Mouse (Mus musculus) small intestine, adult 2 months (tissue): Measurements from ENCODE around the gene Prkci. TPM values are rescaled to one million over a fixed set of nuclear protein-coding genes. Genes with fewer than 3 reads are reported as not detected.

ENCODE experiments used
- H3K27ac ChIP-seq: fragments of 200-500 bp; 2 replicates; pipeline ENCODE4 v1.5.1; 2012; ENCODE audit warnings: low read depth, low read length, control low read depth, inconsistent platforms; ENCODE audit not compliant: insufficient read depth
- H3K27me3 ChIP-seq: fragments of 200-500 bp; 2 replicates; pipeline ENCODE4 v1.6.1; 2012; ENCODE audit warnings: mild to moderate bottlenecking, moderate library complexity, low read length, inconsistent platforms; ENCODE audit not compliant: control insufficient read depth, insufficient read depth
- H3K36me3 ChIP-seq: fragments of 200-500 bp; 2 replicates; pipeline ENCODE4 v1.6.1; 2012; ENCODE audit warnings: mild to moderate bottlenecking, low read length, control low read depth, inconsistent platforms; ENCODE audit not compliant: control insufficient read depth, insufficient read depth
- H3K4me1 ChIP-seq: fragments of 200-500 bp; 2 replicates; pipeline ENCODE4 v1.6.1; 2012; ENCODE audit warnings: low read length, inconsistent platforms, mixed read lengths; ENCODE audit not compliant: control insufficient read depth, insufficient read depth, insufficient read length
- H3K4me3 ChIP-seq: fragments of 200-500 bp; 2 replicates; pipeline ENCODE4 v1.5.1; 2012; ENCODE audit warnings: low read depth, mild to moderate bottlenecking, control low read depth, inconsistent platforms, low read length, moderate library complexity
- CTCF ChIP-seq: fragments of 200-500 bp; IDR thresholded peaks from 2 replicates; pipeline ENCODE4 v1.5.1; 2012; ENCODE audit warnings: low read depth, mild to moderate bottlenecking, control low read depth, inconsistent platforms, low read length, moderate library complexity, mixed read lengths; ENCODE audit not compliant: insufficient replicate concordance, insufficient read length; ENCODE audit errors: extremely low read depth
- POLR2A ChIP-seq: fragments of 200-500 bp; IDR thresholded peaks from 2 replicates; pipeline ENCODE4 v1.6.1; 2012; ENCODE audit warnings: low read depth, mild to moderate bottlenecking, control low read depth, inconsistent platforms, low read length, moderate library complexity
- WGBS: fragments of 180-500 bp; shearing (Covaris S2); methylation state at CpG from one replicate; pipeline ENCODE4 v1.1.7; 2018; 5-methylcytosine and 5-hydroxymethylcytosine counted together
- polyA plus RNA-seq: library from polyadenylated mRNA; depleted of rRNA; stranded (reverse); fragments of >200 nt; gene quantifications from 2 replicates; pipeline ENCODE4 v1.2.3, GENCODE M21; 2012

Gene Prkci
- polyA plus RNA-seq, 1 experiment, result 7.0 TPM

DNA sequence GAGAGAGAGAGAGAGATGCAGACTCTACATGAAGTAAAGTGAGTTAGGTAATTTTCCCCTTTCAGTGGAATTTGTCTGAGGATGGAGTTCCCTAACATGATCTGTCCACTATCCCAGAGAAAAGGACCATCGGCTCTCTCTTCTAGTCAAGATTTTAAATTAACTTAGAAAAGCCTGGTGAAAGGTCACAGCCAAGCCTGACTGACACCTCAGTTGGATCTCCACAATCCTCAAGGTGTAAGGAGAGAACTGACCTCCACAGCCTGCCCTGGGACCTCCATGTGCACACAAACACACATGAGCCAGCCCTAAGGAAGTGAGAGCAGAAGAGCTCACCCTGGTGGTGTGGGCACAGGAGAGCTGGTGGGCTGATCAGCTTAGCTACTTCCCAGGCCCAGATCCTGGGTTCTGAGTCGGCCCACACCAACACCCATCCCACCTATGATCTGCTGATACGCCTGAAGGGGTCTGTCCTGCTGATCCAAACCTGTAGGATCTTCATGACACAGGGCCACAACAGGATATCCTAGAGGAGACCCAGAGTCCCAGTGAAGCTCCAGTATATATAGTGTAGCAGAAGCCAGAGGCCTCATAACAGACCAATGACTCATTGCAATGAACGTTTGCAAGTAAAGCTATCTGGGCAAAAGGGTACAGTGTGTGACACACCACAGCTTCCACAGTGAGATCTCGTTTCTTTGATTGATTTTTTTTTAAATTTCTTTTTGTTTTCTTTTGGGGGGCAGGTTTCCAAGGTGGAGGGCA is 13.7 kb upstream of the Prkci start:
- WGBS, result 40% methylated on average over 5 of the region's 5 CpGs
- Histone ChIP-seq H3K36me3 (no peaks in the 10 kb centered on the region), H3K4me3 (no peak overlapping the region), H3K27me3 (no peaks in the 10 kb centered on the region), H3K27ac (peak overlapping the region; percentile 70), H3K4me1 (peaks cover 13% of the 10 kb centered on the region; the same call in 1 of the 2 replicates)
- TF ChIP-seq POLR2A (no peak), CTCF (no peak)

DNA sequence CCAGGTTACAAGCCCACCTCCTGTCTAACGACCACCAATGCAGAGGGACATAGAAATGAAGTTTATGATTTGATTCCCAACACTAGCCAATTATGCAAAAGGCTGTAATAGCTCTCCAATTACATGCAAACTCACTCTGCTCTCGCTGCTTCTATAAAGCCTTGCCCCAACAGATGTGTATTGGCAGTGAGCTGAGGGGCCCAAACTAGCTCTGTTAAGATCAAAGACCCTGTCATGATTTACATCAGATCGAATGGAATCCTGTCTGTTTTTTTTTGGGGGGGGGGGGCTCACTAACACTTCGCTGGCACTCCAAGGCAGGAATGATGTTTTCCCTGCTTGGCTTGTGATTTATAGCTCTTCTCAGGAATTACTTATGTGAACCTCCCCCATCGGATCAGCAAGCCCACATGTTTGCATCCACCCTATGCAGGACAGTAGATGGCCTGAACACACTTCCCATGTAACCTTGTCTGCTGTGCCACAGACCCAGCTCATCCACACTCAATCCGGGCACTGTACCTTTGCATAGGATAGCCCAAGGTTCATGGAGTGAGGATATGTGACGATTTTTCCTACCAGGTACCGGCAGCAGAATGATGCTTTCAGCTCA is 12.5 kb upstream of the Prkci start:
- Histone ChIP-seq H3K4me1 (peaks cover 15% of the 10 kb centered on the region; the same call in 1 of the 2 replicates), H3K27me3 (no peaks in the 10 kb centered on the region), H3K36me3 (no peaks in the 10 kb centered on the region), H3K4me3 (no peak overlapping the region), H3K27ac (no peak overlapping the region)
- WGBS, result 79% methylated on average over 8 of the region's 8 CpGs
- no peak for TF ChIP-seq CTCF
- TF ChIP-seq POLR2A, result no peak

DNA sequence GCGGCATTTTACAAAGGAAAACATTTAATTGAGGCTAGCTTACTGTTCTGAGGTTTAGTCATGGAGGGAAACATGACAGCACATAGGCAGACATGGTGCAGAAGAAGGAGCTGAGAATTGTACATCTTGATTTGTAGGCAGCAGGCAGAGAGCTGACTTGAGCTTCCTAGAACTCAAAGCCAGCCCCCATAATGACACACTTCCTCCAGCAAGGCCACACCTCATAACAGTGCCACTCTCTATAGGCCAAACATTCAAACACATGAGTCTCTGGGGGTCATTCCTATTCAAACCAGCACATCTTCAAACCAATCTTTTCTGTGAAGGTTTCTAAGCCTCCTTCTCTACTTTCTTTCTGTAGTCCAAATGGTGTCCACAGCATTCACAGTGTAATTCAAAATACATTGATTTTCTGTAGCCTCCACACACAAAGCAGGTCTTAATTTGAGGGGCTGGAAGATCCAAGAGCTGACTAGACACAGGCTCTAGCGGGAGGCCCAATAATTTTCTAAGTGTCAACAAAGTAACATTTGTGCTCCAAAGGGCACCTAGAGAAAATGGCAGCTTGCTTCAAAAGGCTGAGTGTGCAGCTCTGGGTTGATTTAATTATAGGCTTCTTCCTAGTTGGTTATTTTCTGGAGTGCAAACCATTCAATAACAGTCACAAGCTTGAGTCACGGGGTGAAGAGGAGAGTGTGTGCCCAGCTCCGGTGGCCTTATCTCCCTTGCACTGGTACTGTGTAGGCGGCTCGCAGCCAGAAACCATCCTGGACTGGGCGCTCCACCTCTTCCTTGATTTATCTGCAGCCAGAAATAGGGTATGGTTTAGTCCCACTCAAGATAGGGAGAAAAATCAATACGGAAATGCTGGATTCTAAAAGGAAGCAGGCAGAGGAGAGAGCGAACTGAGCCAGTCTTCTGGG is 7.9 kb upstream of the Prkci start:
- no peaks in the 10 kb centered on the region for H3K27me3 ChIP-seq
- peak overlapping the region; percentile 49; the same call in 1 of the 2 replicates for H3K27ac ChIP-seq
- peaks cover 6% of the 10 kb centered on the region; the same call in 1 of the 2 replicates for H3K4me1 ChIP-seq
- no peak overlapping the region for H3K4me3 ChIP-seq
- TF ChIP-seq CTCF (no peak), POLR2A (no peak)
- no peaks in the 10 kb centered on the region for H3K36me3 ChIP-seq
- WGBS, result 42% methylated on average over 9 of the region's 9 CpGs

GRCm38 (mm10) chr3:30992161-30992560 is 3.4 kb upstream of the Prkci start:
- TF ChIP-seq CTCF (no peak), POLR2A (no peak)
- Histone ChIP-seq H3K4me1 (peaks cover 6% of the 10 kb centered on the region; the same call in 1 of the 2 replicates), H3K27ac (no peak overlapping the region), H3K36me3 (no peaks in the 10 kb centered on the region), H3K27me3 (no peaks in the 10 kb centered on the region), H3K4me3 (no peak overlapping the region)
- WGBS, result 66% methylated on average over 7 of the region's 7 CpGs

- no peaks in the 10 kb centered on the region for H3K4me1 ChIP-seq
- no peaks in the 10 kb centered on the region for H3K36me3 ChIP-seq
- TF ChIP-seq CTCF (no peak), POLR2A (no peak)
- H3K4me3 ChIP-seq, result no peak overlapping the region
- H3K27me3 ChIP-seq, result no peaks in the 10 kb centered on the region
- H3K27ac ChIP-seq, result no peak overlapping the region
Measured at GRCm38 (mm10) chr3:30993066-30993573, 2.4 kb upstream of the Prkci start.

DNA sequence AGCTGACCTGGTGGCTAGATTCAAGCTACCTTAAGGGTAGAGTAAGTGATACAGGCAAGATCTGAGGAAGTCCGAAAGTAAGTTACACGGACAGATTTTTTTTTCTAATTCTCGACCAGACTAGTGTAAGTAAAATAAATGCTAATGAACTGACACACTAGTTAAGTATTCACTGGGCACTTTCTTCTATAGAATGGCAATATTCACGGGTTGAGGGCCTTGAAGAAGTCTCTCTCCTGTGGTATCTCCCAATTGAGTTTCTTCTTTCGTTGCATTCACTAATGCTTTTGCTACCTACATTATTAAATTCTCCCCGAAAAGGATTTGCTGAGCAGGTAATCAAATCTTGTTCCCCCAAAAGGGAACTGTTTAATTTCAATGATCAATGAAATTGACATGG is 688 bp upstream of the Prkci start:
- Histone ChIP-seq H3K4me3 (peak overlapping the region; percentile 34), H3K27me3 (no peaks in the 10 kb centered on the region), H3K4me1 (peaks cover 7% of the 10 kb centered on the region), H3K36me3 (no peaks in the 10 kb centered on the region), H3K27ac (no peak overlapping the region)
- 3% methylated on average over 6 of the region's 6 CpGs for WGBS
- TF ChIP-seq CTCF (no peak), POLR2A (no peak)
